Mouse (Mus musculus) stomach, embryonic 14.5 days (tissue): Measurements from ENCODE around the gene Numbl. TPM values are rescaled to one million over a fixed set of nuclear protein-coding genes. Genes with fewer than 3 reads are reported as not detected.
A peak's percentile ranks its signal among the peaks of the same experiment; 100 is the strongest.

Source experiments
- ATAC-seq: fragments of 200-750 bp; cut with Nextera tagmentation; 2 replicates; pipeline ENCODE4 v1.8.0; 2017; ENCODE audit warnings: low read depth, moderate TSS enrichment; ENCODE audit not compliant: insufficient number of reproducible peaks, insufficient read depth, low FRiP score
- H3K27ac ChIP-seq: fragments of 300-500 bp; sonication (generic); 2 replicates; pipeline ENCODE4 v1.5.1; 2014; ENCODE audit warnings: mild to moderate bottlenecking, low read length, moderate library complexity, mixed read lengths
- H3K27me3 ChIP-seq: fragments of 300-500 bp; sonication (generic); 2 replicates; pipeline ENCODE4 v1.6.1; 2014; ENCODE audit warnings: low read length, control low read depth, mixed read lengths; ENCODE audit not compliant: control insufficient read depth, insufficient read depth
- H3K36me3 ChIP-seq: fragments of 300-500 bp; sonication (generic); 2 replicates; pipeline ENCODE4 v1.6.1; 2014; ENCODE audit warnings: mild to moderate bottlenecking, control low read depth, low read length, moderate library complexity, mixed read lengths; ENCODE audit not compliant: control insufficient read depth, insufficient read depth
- H3K4me1 ChIP-seq: fragments of 300-500 bp; sonication (generic); 2 replicates; pipeline ENCODE4 v1.6.1; 2014; ENCODE audit warnings: low read length, control low read depth, mixed read lengths; ENCODE audit not compliant: control insufficient read depth, insufficient read depth
- H3K4me2 ChIP-seq: fragments of 300-500 bp; sonication (generic); replicated peaks from 2 replicates; pipeline ENCODE4 v1.6.1; 2014; ENCODE audit warnings: low read depth, low read length, control low read depth
- H3K4me3 ChIP-seq: fragments of 300-500 bp; sonication (generic); 2 replicates; pipeline ENCODE4 v1.5.1; 2014; ENCODE audit warnings: low read depth, low read length, control low read depth
- H3K9ac ChIP-seq: fragments of 300-500 bp; sonication (generic); replicated peaks from 2 replicates; pipeline ENCODE4 v1.6.1; 2014; ENCODE audit warnings: low read depth, mild to moderate bottlenecking, control low read depth, low read length, moderate library complexity, mixed read lengths
- H3K9me3 ChIP-seq: fragments of 300-500 bp; sonication (generic); 2 replicates; pipeline ENCODE4 v1.6.1; 2016; ENCODE audit warnings: low read depth, low read length, control low read depth; ENCODE audit not compliant: control insufficient read depth
- WGBS: fragments of 180-500 bp; shearing (Covaris S2); extraction: QIAGEN DNeasy Blood & Tissue Kit; methylation state at CpG from one replicate; pipeline ENCODE4 v1.1.7; 2014; 5-methylcytosine and 5-hydroxymethylcytosine counted together
- polyA plus RNA-seq: library from polyadenylated mRNA; unstranded; fragments of >200 nt; fragmentation: Nextera tagmentation; extraction: Ambion mirVana; gene quantifications from 2 replicates; pipeline ENCODE4 v1.2.1, GENCODE M21; 2014

The Numbl gene
- polyA plus RNA-seq, 1 experiment from 2014 or later: 15.0 TPM

GRCm38 (mm10) chr7:27227676-27228075, 30.6 kb upstream of the Numbl start:
- Histone ChIP-seq H3K36me3 (no peaks in the 10 kb centered on the region), H3K27ac (peak overlapping the region; percentile 88; the same call in 1 of the 2 replicates), H3K9me3 (no peaks in the 10 kb centered on the region), H3K4me3 (peak overlapping the region; percentile 81), H3K9ac (peak overlapping the region; percentile 78), H3K27me3 (no peaks in the 10 kb centered on the region), H3K4me2 (peak overlapping the region; percentile 68), H3K4me1 (peaks cover 41% of the 10 kb centered on the region)
- no peak for ATAC-seq
- 2% methylated on average over 10 of the region's 10 CpGs for WGBS

- peak within 1 kb of the TSS; percentile 88 for H3K27ac ChIP-seq
- H3K27me3 ChIP-seq: no peaks in the 10 kb centered on the region
- under 1% methylated on average over 49 of the region's 49 CpGs for WGBS
- ATAC-seq: peak; percentile 80
- H3K9ac ChIP-seq: peak within 1 kb of the TSS; percentile 78
- no peaks in the 10 kb centered on the region for H3K36me3 ChIP-seq
- H3K4me2 ChIP-seq: peak within 1 kb of the TSS; percentile 68
- no peaks in the 10 kb centered on the region for H3K9me3 ChIP-seq
- peak within 1 kb of the TSS; percentile 81 for H3K4me3 ChIP-seq
- H3K4me1 ChIP-seq: peaks cover 41% of the 10 kb centered on the region
Observed at GRCm38 (mm10) chr7:27228281-27228821, 29.9 kb upstream of the Numbl start, which contains the start of gene Itpkc. Gene Itpkc, minus strand, starts transcription at chr7:27228661.

- no peaks in the 10 kb centered on the region for H3K27me3 ChIP-seq
- H3K9ac ChIP-seq: peak overlapping the region; percentile 28; the same call in 1 of the 2 replicates
- ATAC-seq: no peak
- peak overlapping the region; percentile 68 for H3K4me2 ChIP-seq
- 16% methylated on average over 6 of the region's 6 CpGs for WGBS
- no peaks in the 10 kb centered on the region for H3K9me3 ChIP-seq
- no peaks in the 10 kb centered on the region for H3K36me3 ChIP-seq
- H3K4me3 ChIP-seq: peak overlapping the region; percentile 81
- peak overlapping the region; percentile 88 for H3K27ac ChIP-seq
- peaks cover 42% of the 10 kb centered on the region for H3K4me1 ChIP-seq
Observed at GRCm38 (mm10) chr7:27228865-27229264, 29.4 kb upstream of the Numbl start.

GRCm38 (mm10) chr7:27230781-27231180, 27.5 kb upstream of the Numbl start:
- Histone ChIP-seq H3K27ac (no peak overlapping the region), H3K4me1 (peaks cover 27% of the 10 kb centered on the region), H3K4me2 (no peak overlapping the region), H3K4me3 (no peak overlapping the region), H3K9me3 (no peaks in the 10 kb centered on the region), H3K36me3 (no peaks in the 10 kb centered on the region), H3K27me3 (no peaks in the 10 kb centered on the region), H3K9ac (no peak overlapping the region)
- no peak for ATAC-seq
- WGBS: 70% methylated on average over 4 of the region's 4 CpGs

- H3K36me3 ChIP-seq: no peaks in the 10 kb centered on the region
- H3K27ac ChIP-seq: no peak overlapping the region
- no peaks in the 10 kb centered on the region for H3K27me3 ChIP-seq
- H3K9me3 ChIP-seq: no peaks in the 10 kb centered on the region
- no peak overlapping the region for H3K4me3 ChIP-seq
- no peak for ATAC-seq
- no peak overlapping the region for H3K9ac ChIP-seq
- WGBS: 67% methylated on average over 7 of the region's 7 CpGs
- no peak overlapping the region for H3K4me2 ChIP-seq
- H3K4me1 ChIP-seq: peaks cover 17% of the 10 kb centered on the region
Observed at GRCm38 (mm10) chr7:27231693-27232331, 26.4 kb upstream of the Numbl start.

GRCm38 (mm10) chr7:27232781-27233281, 25.4 kb upstream of the Numbl start, which contains the start of gene Coq8b:
Gene Coq8b, plus strand, starts transcription at chr7:27233023.
- H3K4me1 ChIP-seq: peaks cover 9% of the 10 kb centered on the region
- under 1% methylated on average over 25 of the region's 25 CpGs for WGBS
- peak within 1 kb of the TSS; percentile 56 for H3K4me2 ChIP-seq
- peak; percentile 93 for ATAC-seq
- H3K9ac ChIP-seq: peak within 1 kb of the TSS; percentile 31; the same call in 1 of the 2 replicates
- H3K4me3 ChIP-seq: peak within 1 kb of the TSS; percentile 44
- H3K27ac ChIP-seq: peak within 1 kb of the TSS; percentile 56; the same call in 1 of the 2 replicates
- H3K9me3 ChIP-seq: no peaks in the 10 kb centered on the region
- no peaks in the 10 kb centered on the region for H3K36me3 ChIP-seq
- no peaks in the 10 kb centered on the region for H3K27me3 ChIP-seq

- Histone ChIP-seq H3K9me3 (no peaks in the 10 kb centered on the region), H3K27me3 (no peaks in the 10 kb centered on the region), H3K9ac (peak overlapping the region; percentile 31; the same call in 1 of the 2 replicates), H3K4me1 (peaks cover 9% of the 10 kb centered on the region), H3K4me3 (peak overlapping the region; percentile 44), H3K36me3 (no peaks in the 10 kb centered on the region), H3K4me2 (peak overlapping the region; percentile 56), H3K27ac (peak overlapping the region; percentile 56; the same call in 1 of the 2 replicates)
- 5% methylated on average over 6 of the region's 6 CpGs for WGBS
- ATAC-seq: no peak
Observed at GRCm38 (mm10) chr7:27233300-27233699, 24.9 kb upstream of the Numbl start.

GRCm38 (mm10) chr7:27235726-27236125, 22.5 kb upstream of the Numbl start:
- H3K4me1 ChIP-seq: peaks cover 9% of the 10 kb centered on the region
- WGBS: 82% methylated on average over 2 of the region's 2 CpGs
- no peak overlapping the region for H3K9ac ChIP-seq
- H3K4me3 ChIP-seq: no peak overlapping the region
- H3K4me2 ChIP-seq: no peak overlapping the region
- ATAC-seq: no peak
- H3K9me3 ChIP-seq: no peaks in the 10 kb centered on the region
- H3K27me3 ChIP-seq: no peaks in the 10 kb centered on the region
- no peak overlapping the region for H3K27ac ChIP-seq
- peaks cover 7% of the 10 kb centered on the region; the same call in 1 of the 2 replicates for H3K36me3 ChIP-seq
